Mouse (Mus musculus) cerebellum, postnatal 10 days (tissue): ENCODE results near the gene Memo1.

Source experiments
- DNase-seq, 2 experiments: peaks; one replicate each; pipeline ENCODE4 v3.0.0; 2021; ENCODE audit warnings: mixed read lengths in 2 of 2

Gene Memo1

GRCm38 (mm10) chr17:74293687-74294425 is 1.5 kb downstream of the Memo1 start:
- peak; percentile 62 to 65 for DNase-seq

- DNase-seq: no peak
These were observed 3.5 kb downstream of the Memo1 start for GRCm38 (mm10) chr17:74291640-74292361.

DNA sequence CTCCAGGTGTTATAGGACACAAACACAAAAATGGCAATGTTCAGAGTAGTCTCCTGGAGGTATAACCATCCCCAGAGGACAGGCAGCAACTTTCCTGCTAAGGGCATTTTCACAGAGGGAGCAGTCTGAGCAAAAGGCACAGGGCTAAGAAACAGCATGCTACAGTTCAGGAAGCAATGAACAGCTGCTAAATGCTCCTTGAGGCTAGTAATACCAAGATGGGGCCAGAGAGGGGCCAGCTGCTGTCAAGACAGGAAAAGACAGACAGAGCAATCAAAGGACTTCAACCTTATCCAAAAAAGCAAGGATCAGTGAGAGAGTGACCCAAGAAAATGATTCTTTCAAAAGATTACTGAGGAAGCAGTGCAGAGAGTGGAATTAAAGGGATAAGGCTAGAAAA is 4.5 kb downstream of the Memo1 start:
- DNase-seq: no peak

DNA sequence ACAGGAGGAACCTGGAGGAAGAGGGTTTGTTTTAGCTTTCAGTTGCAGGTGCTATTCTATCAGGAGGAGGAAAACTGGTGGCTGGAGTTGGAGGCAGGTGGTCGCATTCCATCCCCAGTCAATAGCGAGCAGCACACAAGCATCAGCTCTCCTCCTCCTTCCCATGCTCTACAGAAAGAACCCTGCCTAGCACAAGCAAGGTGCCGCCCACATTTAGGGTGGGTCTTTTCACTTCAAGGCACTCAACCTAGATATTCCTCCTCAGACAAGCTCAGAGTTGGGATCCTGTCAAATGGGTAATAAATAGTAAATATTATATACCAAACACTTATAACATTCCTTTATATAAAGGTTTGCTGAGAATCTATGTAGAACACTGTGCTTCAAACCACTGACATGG is 5.1 kb downstream of the Memo1 start:
- no peak for DNase-seq

DNA sequence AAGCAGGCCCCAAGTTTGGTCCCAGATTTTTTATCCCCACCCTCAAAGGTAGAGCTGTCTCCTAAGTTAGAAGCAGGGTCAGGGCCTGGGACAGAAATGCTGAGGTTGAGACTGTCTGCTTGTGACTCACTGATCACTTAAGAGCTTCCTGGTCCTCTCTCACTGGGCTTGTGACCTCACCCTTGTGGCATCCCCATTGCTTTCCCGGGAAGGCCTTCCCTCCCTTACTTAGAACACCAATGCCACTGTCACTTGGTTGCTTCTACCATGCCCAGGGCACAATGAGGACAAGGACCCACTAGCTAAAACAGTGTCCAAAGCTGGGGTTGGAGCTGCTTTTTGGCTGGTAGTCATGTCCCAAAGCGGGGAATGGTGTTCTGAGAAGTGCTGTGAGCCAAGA is 6.7 kb downstream of the Memo1 start:
- no peak for DNase-seq

GRCm38 (mm10) chr17:74286140-74286730 is 9.1 kb downstream of the Memo1 start:
- no peak for DNase-seq

DNA sequence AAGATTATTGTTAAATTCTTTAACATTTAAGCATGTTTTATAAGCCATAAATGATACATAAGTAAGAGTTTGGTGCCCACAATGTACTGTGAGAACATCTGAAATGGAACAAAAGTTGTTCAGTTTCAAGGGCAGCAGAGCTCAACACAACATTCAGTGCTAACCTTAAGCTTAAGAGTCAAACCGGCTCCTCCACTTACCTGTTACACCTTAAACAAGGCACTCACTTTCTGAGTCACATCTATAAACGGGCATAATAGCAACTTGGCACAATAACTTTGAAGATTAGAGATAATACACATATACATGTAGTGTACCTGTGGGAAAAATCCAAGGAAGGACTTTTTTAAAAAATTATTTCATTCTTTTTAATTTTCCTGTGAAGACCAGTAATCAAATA is 9.6 kb downstream of the Memo1 start:
- DNase-seq: no peak

DNA sequence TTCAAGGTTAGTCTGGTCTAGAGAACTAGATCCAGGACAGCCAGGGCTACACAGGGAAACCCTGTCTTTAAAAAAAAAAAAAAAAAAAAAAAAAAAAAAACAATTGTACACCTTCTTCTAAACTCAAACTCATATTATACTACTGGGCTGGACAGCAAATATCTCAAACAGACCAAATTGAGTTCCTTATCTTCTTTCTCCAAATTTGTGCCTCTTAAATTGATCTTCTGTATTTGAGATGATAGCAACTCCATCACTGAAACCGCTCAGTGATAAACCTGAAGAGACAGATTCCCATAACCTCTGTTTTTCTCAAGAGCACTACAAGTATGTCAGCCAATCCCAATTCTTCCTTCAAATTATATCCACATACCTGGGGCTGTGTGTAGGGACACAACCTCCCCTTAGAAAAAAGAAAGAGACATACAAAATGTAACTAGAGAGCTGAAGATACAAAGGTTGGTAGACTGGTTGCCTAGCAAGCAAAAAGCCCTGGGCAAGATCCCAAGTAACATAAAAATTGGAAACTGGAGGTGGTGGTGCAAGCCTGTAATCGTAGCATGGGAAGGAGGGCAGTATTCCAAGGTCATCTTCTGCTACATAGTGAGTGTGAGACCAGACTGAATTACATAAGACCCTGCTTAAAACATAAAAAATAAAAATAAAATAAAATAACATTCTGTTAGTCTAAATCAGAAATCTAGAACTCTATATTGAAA is 10.8 kb downstream of the Memo1 start:
- DNase-seq: peak; percentile 30 to 57

GRCm38 (mm10) chr17:74282024-74282423 is 13.3 kb downstream of the Memo1 start:
- DNase-seq: no peak

DNA sequence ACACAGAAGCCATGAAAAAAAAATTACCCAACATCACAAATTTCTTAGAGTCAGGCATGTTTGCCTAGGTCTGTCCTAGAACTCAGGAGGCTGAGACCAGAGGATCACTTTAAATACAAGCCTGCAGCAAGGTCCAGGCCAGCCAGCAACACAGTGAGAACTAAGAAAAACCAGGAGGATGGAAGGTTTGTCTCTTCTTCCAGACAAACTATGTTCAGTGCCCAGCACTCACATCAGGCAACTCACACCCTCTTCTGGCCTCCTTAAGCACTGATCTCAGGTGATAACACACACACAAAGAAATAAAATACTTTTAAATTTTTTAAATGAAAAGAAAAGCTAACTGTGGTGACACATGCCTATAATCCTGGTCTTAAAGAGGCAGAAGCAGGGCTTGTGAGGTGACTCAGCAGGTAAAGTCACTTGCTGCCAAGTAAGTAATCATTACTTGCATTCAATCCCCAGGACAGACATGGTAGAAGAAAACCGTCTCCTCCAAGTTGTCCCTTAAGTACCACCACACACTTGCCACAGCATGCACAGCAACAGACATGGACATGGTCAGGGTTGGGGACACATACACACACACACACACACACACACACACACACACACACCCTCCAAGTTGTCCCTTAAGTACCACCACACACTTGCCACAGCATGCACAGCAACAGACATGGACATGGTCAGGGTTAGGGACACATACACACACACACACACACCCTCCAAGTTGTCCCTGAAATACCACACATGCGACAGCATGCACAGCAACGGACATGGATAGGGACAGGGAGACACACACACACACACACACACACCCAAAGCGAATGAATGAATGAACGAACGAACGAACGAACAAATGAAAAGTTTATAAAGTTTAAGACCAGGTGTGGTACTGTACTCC is 16.1 kb downstream of the Memo1 start:
- no peak for DNase-seq

DNA sequence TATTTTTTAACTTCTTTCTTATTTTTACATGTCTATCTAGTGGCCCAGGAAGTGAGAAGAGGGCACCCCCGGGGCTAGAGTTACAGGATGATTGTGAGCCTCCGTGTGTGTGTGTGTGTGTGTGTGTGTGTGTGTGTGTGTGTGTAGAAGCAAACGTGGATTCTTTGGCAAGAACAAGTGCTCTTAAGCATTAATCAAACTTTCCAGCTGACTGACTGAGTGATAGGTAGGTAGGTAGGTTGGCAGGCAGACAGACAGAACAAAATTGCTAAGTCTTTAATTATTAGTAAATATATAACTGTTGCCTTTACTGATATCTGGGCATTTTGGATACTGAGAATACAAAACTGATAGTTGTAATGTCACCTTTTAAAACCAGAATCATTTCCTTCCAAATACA is 20.9 kb downstream of the Memo1 start:
- no peak for DNase-seq

DNA sequence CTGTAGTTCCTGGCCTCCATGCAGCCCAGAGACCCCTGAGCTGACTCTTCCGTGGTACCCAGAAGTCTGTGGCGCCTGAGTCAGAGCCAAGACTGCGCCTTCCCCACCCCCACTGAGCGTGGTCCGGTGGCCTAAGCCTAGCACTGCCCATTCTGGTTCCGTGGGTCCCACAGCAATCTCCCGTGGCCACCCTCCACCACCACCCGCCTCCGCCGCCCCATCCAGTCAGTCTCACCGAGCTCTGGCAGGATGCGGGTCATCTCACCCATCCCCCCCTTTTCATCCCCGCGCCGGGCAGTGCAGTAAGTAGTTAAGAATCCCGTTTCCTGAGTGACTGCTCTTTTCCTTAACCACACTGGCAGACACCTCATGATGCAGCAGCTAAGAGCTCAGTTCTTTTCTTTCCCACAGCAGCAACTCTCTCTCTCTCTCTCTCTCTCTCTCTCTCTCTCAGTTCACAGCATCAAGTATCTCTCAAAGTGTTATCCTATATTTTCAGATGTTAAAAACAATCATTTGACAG is 22.6 kb downstream of the Memo1 start:
- peak in 1 of 2 experiments; percentile 19 for DNase-seq

GRCm38 (mm10) chr17:74271541-74272268 is 23.6 kb downstream of the Memo1 start:
- DNase-seq: no peak

- DNase-seq: no peak
These were observed 25.1 kb downstream of the Memo1 start for GRCm38 (mm10) chr17:74270205-74270604.

DNA sequence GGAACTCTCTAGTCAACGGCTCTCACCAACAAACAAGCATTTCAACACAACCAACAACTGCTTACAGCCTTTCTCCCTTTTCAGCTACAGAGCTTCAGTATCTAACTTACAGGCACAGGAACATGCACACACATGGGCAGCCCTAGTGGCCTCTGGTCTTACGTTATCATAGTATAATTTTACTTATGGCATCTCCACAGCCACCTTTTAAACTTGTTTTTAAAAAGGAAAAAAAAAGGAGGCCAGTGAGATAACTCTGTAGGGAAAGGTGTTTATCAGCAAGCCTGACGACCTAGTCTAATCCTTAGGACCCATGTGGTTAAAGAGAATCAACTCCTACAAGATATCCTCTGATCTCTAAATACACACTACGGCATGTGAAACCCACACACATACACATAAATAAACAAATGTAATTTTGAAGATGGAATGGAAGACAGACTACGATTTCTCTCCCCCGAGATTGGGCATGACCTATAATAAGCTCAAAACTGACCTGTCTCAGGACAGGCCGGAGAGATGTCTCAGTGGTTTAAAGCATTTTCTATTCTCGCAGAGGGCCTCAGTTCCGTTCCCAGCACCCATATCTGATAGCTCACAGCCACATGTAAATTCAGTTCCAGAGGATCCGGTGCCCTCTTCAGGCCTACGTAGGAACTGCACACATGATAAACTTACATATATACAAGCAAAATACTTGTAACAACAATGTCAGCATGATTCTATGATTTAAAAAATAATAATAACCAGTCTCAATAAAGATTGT is 27.7 kb downstream of the Memo1 start:
- DNase-seq: no peak

DNA sequence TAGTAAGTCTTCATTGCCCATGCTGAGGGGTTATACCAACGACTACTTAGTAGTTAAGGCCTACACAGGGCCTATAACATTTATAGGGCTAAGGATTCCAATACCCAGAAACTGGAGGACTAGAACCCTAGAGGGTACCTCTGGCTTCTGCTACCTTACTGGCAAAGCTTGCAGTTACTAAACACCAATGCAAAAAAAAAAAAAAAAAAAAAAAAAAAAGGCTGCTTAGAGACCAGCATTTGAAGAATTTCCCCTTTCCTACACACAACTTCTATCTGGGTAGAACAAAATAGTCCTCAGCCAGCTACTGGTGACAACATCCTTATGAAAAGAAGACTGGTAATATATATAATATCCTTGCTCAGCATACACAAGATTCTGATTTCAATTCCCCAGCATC is 29.7 kb downstream of the Memo1 start:
- no peak for DNase-seq

- peak; percentile 18 to 29 for DNase-seq
These were observed 30.2 kb downstream of the Memo1 start for GRCm38 (mm10) chr17:74265156-74265505.

GRCm38 (mm10) chr17:74264333-74265155 is 30.8 kb downstream of the Memo1 start:
- DNase-seq: peak; percentile 15 to 21

GRCm38 (mm10) chr17:74262415-74262814 is 32.9 kb downstream of the Memo1 start:
- no peak for DNase-seq

DNA sequence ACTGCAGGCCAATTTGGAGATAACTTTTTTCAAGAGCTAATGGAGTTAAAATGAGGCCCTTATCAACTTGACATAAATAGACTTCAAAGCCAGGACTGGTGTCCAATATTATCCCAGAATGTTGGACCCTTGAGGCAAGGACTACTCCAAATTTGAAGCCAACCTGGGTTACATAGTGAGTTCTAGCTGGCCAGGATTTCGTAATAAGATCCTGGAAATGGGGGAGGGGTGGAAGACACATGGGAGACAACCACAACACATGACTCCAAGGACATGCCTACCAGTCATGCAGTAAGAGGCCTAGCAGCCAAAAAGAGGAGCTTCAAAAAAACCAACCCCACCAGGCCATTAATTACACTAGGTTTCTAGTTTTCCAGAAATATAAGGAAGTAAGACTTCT is 50.0 kb downstream of the Memo1 start:
- DNase-seq: no peak
